Mouse (Mus musculus): ENCODE data around the gene Gnb5. TPM values are rescaled to one million over a fixed set of nuclear protein-coding genes. Genes with fewer than 3 reads are reported as not detected.

Gene Gnb5
- 6.0 TPM for polyA plus RNA-seq (2017; shearing (Covaris generic))

GRCm38 (mm10) chr9:75306126-75306898 is at the start of gene Gnb5:
TSS of gene Gnb5 (plus strand) at chr9:75306288.

DNA sequence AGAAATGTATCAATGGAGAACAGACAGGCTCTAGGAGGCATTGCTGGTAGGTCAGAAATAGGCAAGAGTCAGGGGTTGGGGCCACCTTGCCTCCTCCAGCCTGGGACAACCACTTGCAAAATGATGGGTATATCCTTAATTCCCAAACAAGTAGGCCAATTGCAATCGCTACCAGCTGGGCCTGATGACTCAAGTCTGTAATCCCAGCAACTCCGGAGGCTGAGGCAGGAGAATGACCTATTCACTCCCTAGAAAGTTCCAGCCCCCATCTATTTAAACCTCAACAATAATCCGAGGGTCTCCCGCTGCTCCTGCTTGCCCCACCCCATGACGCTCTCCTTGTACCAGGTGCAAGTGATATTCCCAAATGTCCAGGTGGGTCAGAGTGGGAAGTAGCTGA is 41.4 kb downstream of the Gnb5 start, which contains the start of gene Bcl2l10:
TSS of gene Bcl2l10 (plus strand) at position 301 of the 400 bp plus-strand sequence.

Other genes with a start within 250 kb of the Gnb5 start
- gene Myo5a, start 235.3 kb upstream of the Gnb5 start, polyA plus RNA-seq (2017; shearing (Covaris generic)) = 17.0 TPM
- 0.24 TPM for gene Myo5c, start 74.3 kb upstream of the Gnb5 start, polyA plus RNA-seq (2017; shearing (Covaris generic))
- not detected for gene Bcl2l10, start 41.5 kb downstream of the Gnb5 start, polyA plus RNA-seq (2017; shearing (Covaris generic))
- gene Mapk6, start 103.7 kb downstream of the Gnb5 start, polyA plus RNA-seq (2017; shearing (Covaris generic)) = 114 TPM
- 21.2 TPM for gene Leo1, start 135.2 kb downstream of the Gnb5 start, polyA plus RNA-seq (2017; shearing (Covaris generic))